Mouse (Mus musculus): ENCODE data around the gene Nav1. TPM values are rescaled to one million over a fixed set of nuclear protein-coding genes. Genes with fewer than 3 reads are reported as not detected.

Nav1 gene
- total RNA-seq, 2 experiments from 2014 or later = 60.3 to 71.2 TPM

DNA sequence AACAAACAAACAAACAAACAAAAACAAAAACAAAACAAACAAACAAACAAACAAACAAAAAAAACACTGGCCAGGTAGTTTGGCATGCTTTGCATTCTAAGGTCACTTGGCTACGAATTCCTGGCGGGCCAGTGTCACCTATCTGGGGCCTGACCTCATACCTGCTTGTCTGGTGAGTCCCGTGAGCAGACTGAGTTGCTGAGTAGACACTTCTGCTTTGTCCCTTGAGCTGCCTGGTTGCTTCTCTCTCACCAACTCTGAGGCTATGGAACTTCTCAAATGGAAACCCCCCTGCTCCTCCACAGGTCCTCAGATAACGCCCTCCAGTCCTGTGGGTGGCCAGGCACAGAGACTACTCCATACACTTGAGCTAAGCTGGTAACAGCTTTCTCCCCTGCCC is 93.0 kb downstream of the Nav1 start:
- TF ChIP-seq CTCF (conservative IDR thresholded peaks at IDR 0.05) = no peak
- no peak overlapping the region; the same call in 1 of the 2 replicates for H3K27ac ChIP-seq
- DNase-seq (ENCODE audit: low spot score in 2 of 2) = no peak
- no peak overlapping the region for H3K4me3 ChIP-seq

DNA sequence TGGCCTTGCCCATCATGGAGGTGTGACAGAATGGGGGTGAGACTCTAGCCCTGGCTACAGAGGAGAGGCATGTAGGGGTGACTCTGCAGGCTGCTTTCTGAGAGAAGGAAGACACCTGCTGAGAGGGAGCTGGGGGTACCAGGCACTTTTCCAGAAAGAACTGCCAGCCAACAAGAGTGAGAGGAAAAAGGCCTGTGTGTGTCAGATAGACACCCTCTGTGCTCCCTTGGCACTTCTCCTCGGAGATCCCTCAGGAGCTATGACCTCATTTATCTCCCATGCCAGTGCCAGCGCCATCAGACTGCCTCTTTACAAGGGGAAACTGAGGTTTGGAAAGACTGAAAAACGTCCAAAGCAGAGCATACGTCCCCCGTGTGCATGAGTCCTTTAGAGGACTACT is 93.6 kb downstream of the Nav1 start:
- Histone ChIP-seq H3K27ac (peak overlapping the region; percentile 49), H3K4me3 (no peak overlapping the region)
- no peak for TF ChIP-seq CTCF (conservative IDR thresholded peaks at IDR 0.05)
- no peak for DNase-seq (ENCODE audit: low spot score in 2 of 2)

DNA sequence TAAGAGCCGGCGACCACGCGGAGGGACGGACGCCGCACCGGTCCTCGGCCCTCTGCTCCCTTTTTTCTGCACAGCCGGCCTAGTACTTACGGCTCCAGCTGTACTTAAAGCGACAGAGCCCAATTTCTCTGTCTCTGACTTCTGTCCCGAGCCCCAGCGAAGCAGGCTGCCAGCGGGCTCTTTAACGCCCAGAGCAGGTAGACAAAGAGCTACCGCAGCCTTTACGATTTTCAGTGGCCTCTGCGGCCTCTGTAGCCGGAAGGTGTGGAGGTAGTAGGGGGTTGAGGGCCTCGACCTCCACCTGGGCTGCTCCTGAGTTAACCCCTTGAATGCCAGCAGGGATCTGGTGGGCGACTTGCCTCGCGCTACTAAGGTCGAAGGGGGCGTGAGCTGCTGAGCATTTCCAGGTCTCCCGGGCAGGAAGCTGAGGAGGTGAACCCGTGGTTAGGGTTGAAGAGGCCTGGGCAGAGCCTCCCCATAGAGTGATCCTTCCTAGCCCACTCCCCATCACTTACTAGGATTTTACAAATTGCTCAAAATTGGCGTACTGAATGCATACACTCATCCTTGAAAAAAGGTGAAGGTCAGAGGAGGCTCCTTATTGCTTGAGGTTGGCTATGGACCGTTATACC is 96.6 kb downstream of the Nav1 start:
- H3K4me3 ChIP-seq = peak overlapping the region; percentile 55
- peak in 1 of 2 experiments; percentile 32 for DNase-seq (ENCODE audit: low spot score in 2 of 2)
- no peak for TF ChIP-seq CTCF (conservative IDR thresholded peaks at IDR 0.05)
- peak overlapping the region; percentile 54 for H3K27ac ChIP-seq

DNA sequence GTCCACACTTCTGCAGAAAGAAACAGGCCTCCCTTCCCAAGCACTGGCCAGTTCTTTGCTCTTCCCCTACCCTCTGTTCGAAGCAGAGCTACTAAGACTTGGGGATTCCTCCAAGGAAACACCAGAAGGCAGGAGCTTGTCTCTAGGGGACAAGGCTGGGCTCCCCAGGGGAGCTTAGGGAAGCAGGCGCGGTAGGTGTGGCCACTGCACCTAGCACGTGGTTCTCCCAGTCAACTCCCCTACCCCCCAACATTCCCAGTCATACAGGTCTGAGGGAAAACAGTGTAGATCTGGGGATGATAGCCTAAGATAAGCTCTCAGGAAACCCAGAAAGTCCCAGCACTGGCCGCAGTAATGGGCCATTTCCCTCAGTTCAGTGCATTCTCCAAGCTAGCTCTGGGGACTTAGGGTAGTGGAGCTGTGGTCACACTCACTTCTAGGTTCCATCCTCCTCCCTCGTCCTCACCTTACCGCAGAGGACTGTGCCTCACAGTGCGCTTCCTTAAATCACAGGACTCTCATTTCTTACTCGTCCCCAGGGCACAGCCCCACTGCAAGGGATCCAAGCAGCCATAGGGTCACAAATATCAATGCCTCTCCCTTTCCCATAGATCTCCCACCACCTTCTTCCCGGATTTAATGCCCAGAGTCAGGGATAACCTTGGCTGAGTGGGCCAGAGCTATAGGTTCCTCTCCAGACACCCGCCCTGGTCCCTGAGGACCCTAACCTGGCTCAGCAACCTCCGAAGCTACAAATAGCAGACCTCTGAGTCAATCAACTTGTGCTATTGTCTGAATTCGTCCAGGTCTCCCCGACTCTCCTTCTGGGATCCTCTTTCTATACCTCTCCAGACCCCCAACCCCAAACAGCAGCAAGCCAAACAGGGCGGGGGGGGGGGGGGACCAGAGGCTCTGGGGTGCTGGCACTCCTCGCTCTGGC is 97.7 kb downstream of the Nav1 start:
- TF ChIP-seq CTCF (conservative IDR thresholded peaks at IDR 0.05) = no peak
- H3K4me3 ChIP-seq = peak overlapping the region; percentile 55
- H3K27ac ChIP-seq = peak overlapping the region; percentile 54; the same call in 1 of the 2 replicates
- no peak for DNase-seq (ENCODE audit: low spot score in 2 of 2)

DNA sequence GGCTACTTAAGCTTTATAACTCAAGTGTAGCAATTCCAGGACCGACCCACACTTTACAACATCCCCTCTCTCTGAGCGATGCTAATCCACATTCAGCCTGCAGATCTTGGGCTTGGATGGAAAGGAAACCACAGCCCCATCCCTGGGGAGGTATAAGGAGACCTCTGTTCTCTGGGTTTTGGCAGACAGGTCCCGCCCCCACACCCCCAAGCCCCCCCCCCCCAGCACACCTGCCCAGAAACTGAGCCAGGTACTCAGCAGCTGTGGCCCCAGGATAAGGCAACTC is 98.8 kb downstream of the Nav1 start:
- H3K27ac ChIP-seq = no peak overlapping the region
- no peak overlapping the region for H3K4me3 ChIP-seq
- TF ChIP-seq CTCF (conservative IDR thresholded peaks at IDR 0.05) = no peak
- DNase-seq (ENCODE audit: low spot score in 2 of 2) = no peak

DNA sequence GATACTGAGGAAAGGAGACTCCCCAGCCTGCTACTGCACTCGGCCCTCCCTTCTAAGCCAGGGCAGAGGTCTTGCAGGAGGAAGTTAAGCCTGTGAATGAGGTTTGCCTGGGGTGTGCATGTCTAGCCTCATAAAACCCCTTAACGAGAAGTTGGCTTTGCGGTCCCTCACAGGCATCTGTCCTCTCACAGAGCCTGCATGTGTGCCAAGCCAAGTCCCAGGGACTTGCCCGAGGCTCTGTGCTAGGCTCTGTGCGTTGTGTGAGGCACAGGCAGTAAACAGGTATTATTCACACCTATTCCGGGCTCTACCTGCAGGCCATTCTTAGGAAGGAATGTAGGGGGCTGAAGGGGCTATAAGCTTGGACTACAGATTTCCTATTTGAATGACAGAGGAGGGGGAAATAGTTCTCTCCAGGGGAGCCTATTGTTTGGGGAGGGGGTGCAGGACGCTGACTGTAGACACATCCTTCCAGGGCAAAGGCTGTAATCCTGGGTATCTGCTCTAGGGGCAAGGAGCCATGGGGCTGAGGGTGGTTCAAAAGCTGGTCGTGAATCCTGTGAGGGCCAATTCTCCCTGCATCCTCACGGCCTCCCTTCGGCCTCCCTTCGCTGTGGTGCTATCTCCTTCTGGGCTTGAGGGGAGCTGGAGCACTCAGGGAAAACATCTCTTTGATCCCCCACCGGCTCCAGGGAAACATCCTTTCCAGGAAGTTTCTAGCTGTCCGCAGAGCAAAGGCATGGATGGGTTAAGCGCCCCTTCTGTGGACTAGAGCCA is 99.3 kb downstream of the Nav1 start:
- no peak for TF ChIP-seq CTCF (conservative IDR thresholded peaks at IDR 0.05)
- Histone ChIP-seq H3K27ac (no peak overlapping the region), H3K4me3 (no peak overlapping the region)
- DNase-seq (ENCODE audit: low spot score in 2 of 2) = no peak

DNA sequence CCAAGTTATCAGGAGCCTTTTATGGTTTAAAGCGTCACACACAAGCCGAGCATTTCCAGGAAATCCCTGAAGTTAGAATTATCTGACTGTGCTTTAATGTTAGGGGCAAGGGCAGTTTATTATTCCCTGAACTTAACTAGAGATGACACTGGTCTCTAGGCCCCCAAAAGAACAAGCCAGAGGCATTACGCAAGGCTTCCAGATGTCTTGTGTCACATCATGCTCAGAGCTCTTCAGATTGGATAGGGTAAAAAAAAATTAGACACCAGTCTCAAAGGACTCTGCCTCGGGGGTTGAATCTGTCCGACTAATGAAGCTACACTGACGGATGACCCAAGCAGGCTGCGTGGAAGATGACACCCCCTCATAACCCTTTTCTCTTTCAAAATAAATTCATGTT is 101.6 kb downstream of the Nav1 start:
- no peak overlapping the region for H3K27ac ChIP-seq
- no peak for DNase-seq (ENCODE audit: low spot score in 2 of 2)
- H3K4me3 ChIP-seq = no peak overlapping the region
- TF ChIP-seq CTCF (conservative IDR thresholded peaks at IDR 0.05) = no peak

DNA sequence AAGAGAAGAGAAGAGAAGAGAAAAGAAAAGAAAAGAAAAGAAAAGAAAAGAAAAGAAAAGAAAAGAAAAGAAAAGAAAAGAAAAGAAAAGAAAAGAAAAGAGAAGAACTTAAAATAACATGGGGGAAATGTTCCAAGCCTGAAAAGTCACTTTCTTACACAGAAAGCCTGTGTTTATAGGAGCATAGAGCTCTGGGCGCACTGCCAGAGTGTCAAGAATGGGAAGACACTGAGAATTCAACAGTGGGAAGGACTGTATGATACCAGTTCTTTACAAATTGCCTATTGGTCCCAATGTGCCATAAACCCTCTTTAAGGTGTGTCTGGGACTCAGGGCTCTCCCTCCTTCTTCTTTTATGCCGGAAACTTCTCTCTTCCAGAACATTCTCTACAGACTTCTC is 103.7 kb downstream of the Nav1 start:
- TF ChIP-seq CTCF (conservative IDR thresholded peaks at IDR 0.05) = no peak
- Histone ChIP-seq H3K4me3 (no peak overlapping the region), H3K27ac (no peak overlapping the region)
- no peak for DNase-seq (ENCODE audit: low spot score in 2 of 2)

DNA sequence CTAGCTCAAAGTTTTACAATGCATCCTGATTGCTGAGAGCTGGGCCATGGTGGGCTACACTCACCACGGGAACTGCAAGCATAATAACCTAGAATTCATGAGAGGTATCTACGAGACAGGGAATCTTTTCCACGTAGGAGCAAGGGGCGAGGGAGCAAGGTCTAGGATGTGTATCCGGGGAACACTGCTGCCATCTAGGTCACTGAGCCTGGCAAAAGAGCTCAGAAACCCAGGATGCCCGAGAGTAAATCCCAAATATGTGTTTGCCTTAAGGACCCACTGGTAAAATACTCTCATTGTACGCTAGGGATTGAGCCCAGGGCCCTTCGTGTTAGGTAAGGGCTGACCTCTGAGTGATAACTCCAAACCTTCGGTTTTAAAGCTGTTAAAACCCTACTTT is 104.3 kb downstream of the Nav1 start:
- H3K4me3 ChIP-seq = no peak overlapping the region
- H3K27ac ChIP-seq = no peak overlapping the region
- no peak for TF ChIP-seq CTCF (conservative IDR thresholded peaks at IDR 0.05)
- DNase-seq (ENCODE audit: low spot score in 2 of 2) = no peak

DNA sequence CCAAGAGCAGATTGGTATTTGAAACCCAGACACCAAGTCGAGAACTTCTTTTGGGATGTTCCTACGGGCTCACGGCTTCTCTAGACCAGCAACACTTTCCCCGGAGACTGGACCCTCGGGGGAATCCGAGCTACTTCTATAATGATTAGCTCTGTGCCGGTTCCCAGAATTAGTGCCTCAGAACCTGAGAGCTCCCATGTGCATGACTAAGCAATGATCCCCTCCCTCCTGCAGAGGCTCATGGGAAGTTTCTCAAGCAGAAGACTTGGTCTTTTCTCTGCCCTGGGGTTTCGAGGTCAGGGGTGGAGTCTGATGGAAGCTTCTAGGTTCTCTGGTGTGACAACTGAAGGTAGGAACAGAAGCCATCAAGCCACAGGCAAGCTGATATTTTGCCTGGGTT is 105.0 kb downstream of the Nav1 start:
- Histone ChIP-seq H3K27ac (peak overlapping the region; percentile 28; the same call in 1 of the 2 replicates), H3K4me3 (no peak overlapping the region)
- TF ChIP-seq CTCF (conservative IDR thresholded peaks at IDR 0.05) = no peak
- DNase-seq (ENCODE audit: low spot score in 2 of 2) = no peak

DNA sequence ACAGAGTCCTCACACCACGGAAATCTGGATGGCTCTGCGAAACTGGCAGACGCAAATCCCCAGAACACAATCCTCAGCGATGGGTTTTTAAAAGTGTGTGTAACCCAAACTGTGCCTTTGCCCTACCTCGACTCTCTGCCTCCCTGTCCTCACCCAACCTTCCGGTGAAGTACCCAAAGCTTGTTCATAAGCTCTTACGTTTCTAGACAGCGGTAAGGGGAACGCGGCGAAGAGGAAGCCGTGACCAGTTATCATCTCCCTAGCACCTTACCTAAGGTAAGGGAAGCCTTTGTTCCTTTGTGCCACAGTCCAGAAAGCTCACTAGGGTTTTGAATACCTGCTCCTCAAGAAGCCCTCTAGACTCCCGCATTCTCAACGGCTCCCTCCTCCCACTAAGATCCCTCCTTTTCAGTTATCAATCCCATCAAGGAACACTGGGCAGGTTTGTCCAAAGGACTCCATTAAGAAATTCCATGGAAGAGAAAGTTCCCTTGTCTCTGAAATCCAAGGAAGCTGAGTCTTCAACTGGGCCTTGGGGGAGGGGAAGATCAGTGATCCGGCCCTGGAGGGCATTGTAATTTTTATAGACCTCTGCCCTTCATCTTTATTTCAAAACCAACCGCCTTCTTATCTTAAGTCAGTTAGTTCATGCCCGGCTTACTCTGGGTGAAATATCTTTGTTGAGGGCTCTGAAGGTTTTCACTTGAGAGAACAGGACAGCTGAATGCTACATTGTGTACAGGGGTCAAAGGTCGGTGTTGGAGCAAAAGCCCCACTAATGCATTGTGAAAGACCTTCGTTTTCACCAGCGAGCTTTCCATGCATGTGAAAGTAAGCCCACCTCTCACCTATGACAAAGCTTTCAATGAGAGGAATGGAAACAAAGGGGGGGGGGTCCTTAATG is 108.4 kb downstream of the Nav1 start:
- Histone ChIP-seq H3K4me3 (no peak overlapping the region), H3K27ac (no peak overlapping the region)
- no peak for DNase-seq (ENCODE audit: low spot score in 2 of 2)
- no peak for TF ChIP-seq CTCF (conservative IDR thresholded peaks at IDR 0.05)

DNA sequence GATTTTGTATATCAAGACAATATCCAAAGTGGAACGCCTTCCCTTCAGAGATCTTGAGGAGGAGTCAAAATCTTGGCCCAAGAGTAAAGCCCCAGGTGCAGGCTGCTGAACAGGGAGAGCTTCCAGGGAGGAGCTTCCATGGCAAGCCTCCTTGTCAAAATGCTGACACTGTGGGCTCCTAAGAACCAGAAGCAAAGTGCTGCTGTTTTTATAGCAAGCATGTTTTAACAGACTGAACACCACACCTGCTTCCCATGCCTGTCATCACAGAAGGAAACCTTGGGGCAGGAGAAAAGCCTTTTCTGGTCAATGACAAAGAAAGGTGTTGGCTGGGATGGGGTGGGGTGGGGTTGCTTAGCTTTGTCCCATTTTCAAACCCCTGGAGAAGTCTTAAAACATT is 112.0 kb downstream of the Nav1 start:
- TF ChIP-seq CTCF (conservative IDR thresholded peaks at IDR 0.05) = no peak
- H3K27ac ChIP-seq = no peak overlapping the region
- DNase-seq (ENCODE audit: low spot score in 2 of 2) = no peak

More for the DNA sequence above, 112.0 kb downstream of the Nav1 start:
- H3K4me3 ChIP-seq = no peak overlapping the region

Measured in layer of hippocampus, adult 2 months (tissue).